In the genomic region with DNA sequence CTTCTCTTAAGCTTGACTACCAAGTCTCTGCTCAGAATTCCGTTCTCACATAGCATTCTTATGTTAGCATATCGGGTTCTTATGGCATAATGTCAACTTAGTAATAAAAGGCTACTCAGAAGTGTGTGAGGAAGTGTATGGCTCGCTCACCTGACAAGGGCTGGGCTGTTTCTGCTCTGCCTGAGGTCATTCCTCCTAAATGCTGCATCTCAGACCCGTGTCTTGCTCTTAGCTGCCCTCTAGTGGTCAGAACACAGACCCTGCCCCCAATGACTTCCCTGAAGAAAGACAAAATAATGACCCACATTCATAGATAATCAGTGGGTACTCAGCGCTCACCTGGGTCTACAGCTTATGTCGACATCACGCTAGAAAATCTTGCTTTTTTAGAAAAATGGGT, we compare ENCODE assay signal across 9 mouse cellular contexts. TPM values are rescaled to one million over a fixed set of nuclear protein-coding genes. Genes with fewer than 3 reads are reported as not detected.
DNase-seq lines count a peak whose midpoint lies in the region; ATAC-seq lines count a peak whose summit lies in the region.
"Had no signal": no experiment of that assay in that cellular context is flagged by ENCODE, and none has a peak within 500 bp of the region (broad histone marks: within the 10 kb centered on the region; RNA-seq: fewer than 3 reads in every experiment).

No protein-coding gene starts in this region.

- no peak for ATAC-seq in midbrain, embryonic 13.5 days

- H3K4me3 ChIP-seq in midbrain, embryonic 10.5 days: no peak overlapping the region
- no peak overlapping the region for H3K4me3 ChIP-seq in midbrain, embryonic 13.5 days (replicated peaks)
- H3K4me3 ChIP-seq: myocyte had no signal

- no peak overlapping the region for H3K27ac ChIP-seq in midbrain, embryonic 10.5 days (replicated peaks)
- H3K27ac ChIP-seq in midbrain, embryonic 13.5 days: no peak overlapping the region

- no peak overlapping the region for H3K4me2 ChIP-seq in midbrain, embryonic 13.5 days (replicated peaks)

- intact Hi-C loops in left cerebral cortex, postnatal 10 days (cut with DNase I): loop anchor here (2.0 to 5.0 kb wide), 2 partner anchors 108 to 129 kb away; partner anchors contain the start of gene Rnf182

- H3K9me3 ChIP-seq in midbrain, embryonic 10.5 days (replicated peaks): no peaks in the 10 kb centered on the region
- no peaks in the 10 kb centered on the region for H3K9me3 ChIP-seq in midbrain, embryonic 13.5 days

- no peaks in the 10 kb centered on the region for H3K36me3 ChIP-seq in midbrain, embryonic 10.5 days
- no peaks in the 10 kb centered on the region for H3K36me3 ChIP-seq in midbrain, embryonic 13.5 days

- no peaks in the 10 kb centered on the region for H3K27me3 ChIP-seq in midbrain, embryonic 10.5 days (ENCODE audit: low read depth, poor library complexity, severe bottlenecking)
- no peaks in the 10 kb centered on the region for H3K27me3 ChIP-seq in midbrain, embryonic 13.5 days

- H3K4me1 ChIP-seq in midbrain, embryonic 10.5 days: no peaks in the 10 kb centered on the region
- peaks cover 7% of the 10 kb centered on the region; the same call in 1 of the 2 replicates for H3K4me1 ChIP-seq in midbrain, embryonic 13.5 days (replicated peaks)

- 34% methylated on average over 7 of the region's 7 CpGs for WGBS in midbrain, embryonic 10.5 days
- 27% methylated on average over 7 of the region's 7 CpGs for WGBS in midbrain, embryonic 13.5 days

- DNase-seq in midbrain, embryonic 10.5 days (ENCODE audit: low spot score): peak; percentile 60
- peak; percentile 61 for DNase-seq in adipocyte (ENCODE audit: low spot score)
- DNase-seq in cerebellum, postnatal 4 days (ENCODE audit: low spot score in 2 of 2): peak; percentile 59 to 65
- peak; percentile 75 for DNase-seq in heart, postnatal 4 days
- DNase-seq in left cerebral cortex, postnatal 10 days (ENCODE audit: extremely low spot score in 1 of 2, low spot score in 2 of 2): peak; percentile 35 to 57
- peak; percentile 74 for DNase-seq in naive thymus-derived CD4-positive, alpha-beta T cell, adult 2 months (ENCODE audit: low read depth)
- DNase-seq in thymus, postnatal 10 days (ENCODE audit: low spot score in 2 of 2): peak; percentile 10 to 74

- no peak overlapping the region for H3K9ac ChIP-seq in midbrain, embryonic 13.5 days (replicated peaks)

RNA-seq across cellular contexts. Expression of gene Cd83, which starts 58.9 kb away (rescaled TPM):
- polyA plus RNA-seq in midbrain, embryonic 10.5 days (2016; fragmentation: Nextera tagmentation; extraction: Ambion mirVana): 4.7 and 4.9 TPM in 2 replicates
- polyA plus RNA-seq in midbrain, embryonic 13.5 days (2015; fragmentation: Nextera tagmentation; extraction: Ambion mirVana): 8.0 and 8.1 TPM in 2 replicates
- 1 to 10 TPM; 2.3 to 2.7 TPM for total RNA-seq in heart, postnatal 4 days (2021)
- total RNA-seq in left cerebral cortex, postnatal 10 days (2021): 1 to 10 TPM; 7.7 to 8.3 TPM
- polyA plus RNA-seq: myocyte had no signal
